In genomic region chr1:183586406-183586805, GRCm38 (mm10) we compare ENCODE assay signal across 25 mouse cellular contexts.
DNase-seq lines count a peak whose midpoint lies in the region; ATAC-seq and TF ChIP-seq lines count a peak whose summit lies in the region.
"Had no signal": no experiment of that assay in that cellular context is flagged by ENCODE, and none has a peak within 500 bp of the region (broad histone marks: within the 10 kb centered on the region; RNA-seq: fewer than 3 reads in every experiment).

No protein-coding gene starts in this region.

- intact Hi-C loops in gastrocnemius, adult 2 months (cut with DNase I): no loop called here
- intact Hi-C loops in gastrocnemius, postnatal 14 days (cut with DNase I; ENCODE audit: low total_unique reads): no loop called here

- H3K9ac ChIP-seq in forebrain, embryonic 14.5 days (ENCODE audit: low read length): no peak overlapping the region
- H3K9ac ChIP-seq: embryonic facial prominence, embryonic 15.5 days; forebrain, embryonic 15.5 days; limb, embryonic 13.5 days; lung, embryonic 15.5 days; neural tube, embryonic 12.5 days had no signal

- no peak overlapping the region for H3K27ac ChIP-seq in gastrocnemius, adult 2 months
- H3K27ac ChIP-seq in forebrain, embryonic 14.5 days (ENCODE audit: low read depth, low read length): no peak overlapping the region
- H3K27ac ChIP-seq: embryonic facial prominence, embryonic 10.5 days; embryonic facial prominence, embryonic 15.5 days; forebrain, embryonic 15.5 days; limb, embryonic 13.5 days; lung, embryonic 15.5 days; neural tube, embryonic 12.5 days had no signal

- no peaks in the 10 kb centered on the region for H3K27me3 ChIP-seq in forebrain, embryonic 14.5 days (replicated peaks; ENCODE audit: control insufficient read depth, insufficient read depth, low read length)
- H3K27me3 ChIP-seq: embryonic facial prominence, embryonic 15.5 days; forebrain, embryonic 15.5 days; limb, embryonic 13.5 days; lung, embryonic 15.5 days; neural tube, embryonic 12.5 days had no signal

- no peaks in the 10 kb centered on the region for H3K4me1 ChIP-seq in forebrain, embryonic 14.5 days (ENCODE audit: control insufficient read depth, insufficient read depth, low read length)
- H3K4me1 ChIP-seq: embryonic facial prominence, embryonic 10.5 days; embryonic facial prominence, embryonic 15.5 days; forebrain, embryonic 15.5 days; limb, embryonic 13.5 days; lung, embryonic 15.5 days; neural tube, embryonic 12.5 days had no signal

- 80% methylated on average over 4 of the region's 4 CpGs for WGBS in forebrain, embryonic 14.5 days

- no peak for DNase-seq in cerebellum, adult 11 months
- DNase-seq in gastrocnemius, adult 2 months: peak; percentile 21
- no peak for DNase-seq in gastrocnemius, postnatal 14 days
- peak; percentile 38 for DNase-seq in 3134 (ENCODE audit: extremely low read depth, insufficient read length, low spot score)
- DNase-seq in NIH3T3 (ENCODE audit: low read depth): peak; percentile 44
- DNase-seq in forebrain, embryonic 14.5 days (ENCODE audit: low spot score): no peak
- DNase-seq: B cell, adult 2 months; heart, postnatal 14 days; kidney, adult 9 months; kidney, postnatal 10 days; lung, postnatal 36 days; thymus, postnatal 4 days had no signal

- no peak for TF ChIP-seq CTCF in gastrocnemius, adult 2 months (IDR thresholded peaks at IDR 0.05)

- no peak overlapping the region for H3K4me3 ChIP-seq in gastrocnemius, adult 2 months
- H3K4me3 ChIP-seq in forebrain, embryonic 14.5 days (ENCODE audit: low read depth, low read length): no peak overlapping the region
- H3K4me3 ChIP-seq: embryonic facial prominence, embryonic 10.5 days; embryonic facial prominence, embryonic 15.5 days; forebrain, embryonic 15.5 days; limb, embryonic 13.5 days; lung, embryonic 15.5 days; myocyte; neural tube, embryonic 12.5 days had no signal

- no peaks in the 10 kb centered on the region for H3K36me3 ChIP-seq in forebrain, embryonic 14.5 days (ENCODE audit: control insufficient read depth, insufficient read depth, low read length)
- H3K36me3 ChIP-seq: embryonic facial prominence, embryonic 10.5 days; embryonic facial prominence, embryonic 15.5 days; forebrain, embryonic 15.5 days; limb, embryonic 13.5 days; lung, embryonic 15.5 days; neural tube, embryonic 12.5 days had no signal

- H3K4me2 ChIP-seq in forebrain, embryonic 14.5 days (ENCODE audit: low read length): no peak overlapping the region
- H3K4me2 ChIP-seq: embryonic facial prominence, embryonic 15.5 days; forebrain, embryonic 15.5 days; limb, embryonic 13.5 days; liver, embryonic 11.5 days; lung, embryonic 15.5 days; midbrain, embryonic 11.5 days; neural tube, embryonic 12.5 days had no signal

- H3K9me3 ChIP-seq in forebrain, embryonic 14.5 days (replicated peaks; ENCODE audit: control insufficient read depth, low read length): no peaks in the 10 kb centered on the region
- H3K9me3 ChIP-seq: embryonic facial prominence, embryonic 10.5 days; embryonic facial prominence, embryonic 15.5 days; forebrain, embryonic 15.5 days; limb, embryonic 13.5 days; lung, embryonic 15.5 days; neural tube, embryonic 12.5 days had no signal

- 0 out of 2 replicates have a peak, but pooled peaks have one; percentile 22 for ATAC-seq in cerebellum, adult (ENCODE audit: insufficient number of reproducible peaks, low FRiP score, low TSS enrichment)
- ATAC-seq in granulocyte monocyte progenitor cell, adult 5-6 weeks (replicated peaks; ENCODE audit: poor library complexity, severe bottlenecking): no peak
- no peak for ATAC-seq in forebrain, embryonic 14.5 days
- ATAC-seq: forebrain, embryonic 15.5 days; intestine, embryonic 16.5 days; midbrain, embryonic 16.5 days had no signal

Comparison
In these comparisons a context has a peak if more than half of its experiments do, and no peak if none do; other contexts are left out.
1. DNase-seq: peak in gastrocnemius, adult 2 months (single experiment), 3134 (single experiment) and NIH3T3 (single experiment); none in cerebellum, adult 11 months (single experiment), gastrocnemius, postnatal 14 days (single experiment) and forebrain, embryonic 14.5 days (single experiment).